Mouse (Mus musculus) kidney, postnatal 10 days (tissue): ENCODE data around the gene Mrpl4.

Experiments
- DNase-seq: peaks from one replicate; pipeline ENCODE4 v3.0.0; 2021; ENCODE audit warnings: mixed read lengths

The Mrpl4 gene

DNA sequence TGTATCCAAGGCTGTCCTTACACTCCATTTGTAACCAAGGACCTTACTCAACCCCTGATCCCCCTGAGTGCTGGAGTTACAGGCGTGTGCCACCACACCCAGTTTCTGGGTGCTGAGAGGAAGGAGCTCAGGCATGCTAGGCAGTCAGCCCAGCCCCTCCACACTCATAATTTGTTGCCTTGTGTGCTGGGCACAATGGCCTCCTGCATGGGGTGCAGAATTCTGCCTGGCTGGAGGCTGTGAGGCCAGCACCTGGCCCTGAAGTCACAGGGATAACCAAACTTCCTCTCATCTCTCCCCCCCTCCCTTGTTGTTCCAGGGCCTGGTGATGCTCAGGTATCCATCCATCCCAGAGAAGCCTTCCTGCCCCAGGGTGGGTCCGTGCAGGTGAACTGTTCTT, 16.1 kb downstream of the Mrpl4 start:
- DNase-seq = no peak

DNA sequence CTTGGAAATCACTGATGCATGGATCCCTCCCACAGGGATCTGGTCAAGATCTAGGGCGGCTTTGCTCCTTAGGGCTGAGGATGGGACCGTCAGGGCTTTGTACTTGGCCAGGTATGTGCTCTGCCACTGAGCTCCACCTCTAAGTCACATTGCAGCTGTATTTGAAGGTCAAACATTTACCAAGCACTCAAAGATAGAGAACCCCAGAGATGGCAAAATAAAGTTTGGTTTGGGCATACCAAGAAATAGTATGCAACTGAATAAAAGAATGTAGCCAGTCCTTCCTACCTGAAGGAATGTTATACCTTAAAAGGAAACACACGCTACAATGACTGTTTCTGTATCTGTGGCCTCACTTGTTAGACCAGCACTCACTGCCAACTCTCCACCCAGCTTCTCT, 18.8 kb downstream of the Mrpl4 start:
- no peak for DNase-seq

DNA sequence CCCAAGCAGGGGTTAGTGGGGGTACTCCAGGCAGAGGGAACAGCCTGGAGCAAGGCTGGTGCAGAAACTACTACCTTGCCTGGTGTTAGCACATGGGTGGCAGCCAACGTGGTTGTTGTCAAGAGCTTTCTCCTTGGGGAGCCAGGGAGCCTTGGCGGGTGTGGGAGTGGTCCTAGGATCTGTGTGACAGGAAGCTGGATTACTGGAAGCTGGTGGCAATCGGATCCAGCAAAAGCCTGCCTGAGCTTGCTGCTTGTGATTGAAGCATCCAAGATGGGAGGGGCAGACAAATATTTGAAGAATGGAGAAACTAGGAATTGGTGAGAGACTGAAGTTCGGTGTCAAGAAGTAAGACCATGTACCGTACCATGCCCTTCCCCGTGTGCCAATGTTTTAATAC, 19.8 kb downstream of the Mrpl4 start:
- DNase-seq = no peak

DNA sequence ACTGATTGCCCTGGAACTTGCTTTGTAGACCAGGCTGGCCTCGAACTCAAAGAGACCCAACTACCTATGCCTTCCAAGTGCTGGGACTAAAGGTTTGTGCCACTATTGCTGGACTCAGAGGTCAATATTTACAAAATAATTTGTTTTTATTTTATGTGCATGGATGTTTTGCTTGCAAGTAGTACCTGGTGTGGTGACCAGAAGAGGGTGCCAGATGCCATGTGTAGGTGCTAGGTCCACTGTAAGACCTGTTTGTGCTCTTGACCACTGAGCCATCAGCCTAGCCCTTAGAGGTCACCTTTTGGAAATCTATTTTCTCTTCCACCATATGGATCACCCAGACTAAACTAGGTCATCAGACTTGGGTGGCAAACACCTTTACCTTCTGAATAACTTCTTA, 20.2 kb downstream of the Mrpl4 start:
- DNase-seq = no peak

DNA sequence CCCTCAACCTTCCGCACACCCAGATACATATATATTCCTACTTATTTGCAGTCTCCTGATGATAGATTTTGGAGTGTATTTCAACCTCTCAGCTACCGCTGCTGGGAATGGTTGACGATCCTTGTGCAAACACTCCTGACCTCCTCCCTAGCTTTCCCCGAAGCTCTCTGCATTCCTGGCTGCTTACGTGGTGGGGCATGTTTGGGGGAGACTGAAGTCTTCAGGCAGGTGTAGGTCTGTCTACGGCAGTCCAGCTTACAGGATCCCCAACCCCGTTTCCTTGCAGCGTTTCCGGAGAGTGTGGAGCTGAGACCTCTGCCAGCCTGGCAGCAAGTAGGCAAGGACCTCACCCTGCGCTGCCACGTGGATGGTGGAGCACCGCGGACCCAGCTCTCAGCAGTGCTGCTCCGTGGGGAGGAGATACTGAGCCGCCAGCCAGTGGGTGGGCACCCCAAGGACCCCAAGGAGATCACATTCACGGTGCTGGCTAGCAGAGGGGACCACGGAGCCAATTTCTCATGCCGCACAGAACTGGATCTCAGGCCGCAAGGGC, 22.8 kb downstream of the Mrpl4 start:
- no peak for DNase-seq

DNA sequence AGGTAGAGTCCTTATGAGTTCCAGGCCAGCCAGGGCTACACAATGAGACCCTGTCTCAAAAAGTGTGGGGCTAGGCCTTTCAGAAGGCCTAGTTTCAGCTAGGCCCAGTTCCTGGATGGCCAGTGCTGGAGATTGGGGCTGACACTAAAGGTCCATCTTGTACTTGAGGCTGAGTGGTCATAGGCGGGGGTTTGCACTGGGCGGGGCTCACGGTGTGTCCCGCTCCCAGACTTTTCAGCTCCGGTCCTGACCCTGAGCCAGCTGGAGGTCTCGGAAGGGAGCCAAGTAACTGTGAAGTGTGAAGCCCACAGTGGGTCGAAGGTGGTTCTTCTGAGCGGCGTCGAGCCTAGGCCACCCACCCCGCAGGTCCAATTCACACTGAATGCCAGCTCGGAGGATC, 24.3 kb downstream of the Mrpl4 start:
- no peak for DNase-seq

DNA sequence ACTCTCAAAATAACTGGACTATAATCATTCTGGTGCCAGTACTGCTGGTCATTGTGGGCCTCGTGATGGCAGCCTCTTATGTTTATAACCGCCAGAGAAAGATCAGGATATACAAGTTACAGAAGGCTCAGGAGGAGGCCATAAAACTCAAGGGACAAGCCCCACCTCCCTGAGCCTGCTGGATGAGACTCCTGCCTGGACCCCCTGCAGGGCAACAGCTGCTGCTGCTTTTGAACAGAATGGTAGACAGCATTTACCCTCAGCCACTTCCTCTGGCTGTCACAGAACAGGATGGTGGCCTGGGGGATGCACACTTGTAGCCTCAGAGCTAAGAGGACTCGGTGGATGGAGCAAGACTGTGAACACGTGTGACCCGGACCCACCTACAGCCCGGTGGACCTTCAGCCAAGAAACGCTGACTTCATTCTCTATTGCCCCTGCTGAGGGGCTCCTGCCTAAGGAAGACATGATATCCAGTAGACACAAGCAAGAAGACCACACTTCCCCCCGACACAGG, 25.3 kb downstream of the Mrpl4 start:
- DNase-seq = no peak

DNA sequence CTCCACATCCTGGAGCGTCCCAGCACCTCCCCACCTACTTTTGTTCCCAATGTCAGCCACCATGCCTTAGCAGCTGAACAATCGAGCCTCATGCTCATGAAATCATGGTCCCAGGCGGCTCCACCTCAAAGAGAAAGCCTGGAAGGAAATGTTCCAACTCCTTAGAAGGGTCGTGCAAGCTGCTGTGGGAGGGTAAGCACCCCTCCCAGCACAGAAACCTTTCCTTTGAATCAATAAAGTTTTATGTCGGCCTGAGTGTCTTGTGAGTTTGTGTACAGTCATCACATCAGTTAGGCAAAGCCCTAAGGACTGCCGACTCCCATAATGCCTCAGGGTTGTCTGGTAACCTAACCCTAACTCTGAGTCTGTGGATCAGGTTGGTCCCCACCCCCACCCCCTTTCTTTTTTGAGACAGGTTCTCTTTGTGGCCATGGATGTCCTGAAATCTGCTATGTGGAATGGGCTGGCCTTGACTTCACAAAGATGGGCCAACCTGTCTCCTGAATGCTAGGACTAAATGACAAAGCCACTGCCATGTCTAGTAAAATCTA, 26.1 kb downstream of the Mrpl4 start:
- DNase-seq = no peak

DNA sequence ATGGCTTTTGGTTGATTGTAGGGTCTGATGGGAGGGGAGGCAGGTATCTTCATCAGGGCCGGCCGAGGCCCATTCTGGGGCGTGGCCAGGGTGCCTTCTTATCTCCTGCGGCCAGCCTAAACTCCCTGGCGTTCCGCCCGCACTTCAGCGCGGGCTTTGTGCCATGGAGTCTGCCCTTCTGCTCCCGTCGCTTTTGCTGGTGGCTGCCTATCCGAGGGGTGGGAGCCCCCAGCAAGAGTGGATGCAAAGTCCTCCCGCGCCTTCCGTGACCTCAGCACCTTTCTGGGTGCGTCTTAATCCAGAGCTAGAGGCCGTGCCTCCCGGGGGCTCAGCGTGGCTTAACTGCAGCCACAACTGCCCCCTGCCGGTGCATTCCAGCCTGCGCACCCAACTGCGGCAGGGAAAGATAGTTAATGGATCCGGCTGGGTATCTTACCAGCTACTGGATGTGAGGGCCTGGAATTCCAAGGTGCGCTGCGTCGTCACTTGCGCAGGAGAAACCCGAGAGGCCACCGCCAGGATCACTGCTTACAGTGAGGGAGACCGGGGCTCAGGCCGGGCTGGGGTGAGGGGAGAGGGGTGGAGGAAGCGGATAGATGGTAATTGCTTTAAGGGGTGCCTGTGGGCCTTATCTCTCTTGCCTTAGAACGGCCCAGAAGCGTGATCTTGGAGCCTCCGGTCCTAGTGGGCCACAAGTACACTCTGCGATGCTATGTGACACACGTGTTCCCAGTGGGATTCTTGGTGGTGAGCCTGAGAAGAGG, 26.9 kb downstream of the Mrpl4 start, which contains the start of gene Icam4:
TSS of gene Icam4 (plus strand) at position 83 of the 764 bp plus-strand sequence.
- peak; percentile 91 for DNase-seq

DNA sequence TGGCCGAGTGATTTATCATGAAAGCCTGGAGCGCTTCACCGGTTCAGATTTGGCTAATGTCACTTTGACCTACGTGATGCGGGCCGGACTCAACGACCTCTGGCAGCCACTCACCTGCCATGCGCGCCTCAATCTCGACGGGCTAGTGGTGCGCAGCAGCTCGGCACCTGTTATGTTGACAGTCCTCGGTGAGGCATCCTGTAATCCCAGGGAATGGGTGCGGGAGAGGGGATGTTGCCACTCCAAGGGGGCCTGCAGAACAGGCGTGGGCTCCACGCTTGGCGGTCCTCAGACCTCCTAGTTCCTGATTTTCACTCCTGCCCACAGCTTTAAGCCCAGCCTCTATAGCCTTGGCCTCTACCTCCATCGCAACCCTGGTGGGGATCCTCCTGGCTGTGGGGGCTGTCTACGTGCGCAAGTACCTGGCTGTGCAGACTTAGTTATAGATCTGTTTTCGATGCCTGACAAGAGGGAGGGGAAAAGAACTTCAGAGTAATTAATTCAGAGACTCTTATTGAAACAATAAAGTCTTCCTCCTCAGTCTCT, 27.6 kb downstream of the Mrpl4 start:
- DNase-seq = no peak

DNA sequence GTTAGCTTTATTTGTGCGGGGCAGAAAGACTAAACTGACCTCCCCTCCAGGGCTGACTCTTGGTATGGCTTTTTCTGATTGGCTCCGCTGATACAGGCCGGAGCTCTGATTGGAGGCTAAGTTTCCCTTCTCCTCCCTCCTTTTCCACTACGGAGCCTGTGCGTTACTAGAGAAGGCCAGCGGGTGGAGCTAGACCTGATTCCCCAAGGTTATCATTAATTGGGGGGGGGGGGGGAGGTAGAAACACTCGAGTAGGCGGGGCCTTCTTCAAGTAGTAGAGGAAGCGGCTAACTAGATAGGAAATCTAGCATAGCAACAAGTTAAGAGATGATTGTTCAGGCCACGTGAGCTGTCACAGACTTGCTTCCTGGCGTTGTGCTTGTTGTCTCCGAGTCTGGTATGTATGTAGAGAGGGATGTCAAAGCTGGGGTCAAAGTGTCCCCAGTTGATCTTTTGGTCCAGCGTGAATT, 28.3 kb downstream of the Mrpl4 start:
- peak; percentile 95 for DNase-seq

DNA sequence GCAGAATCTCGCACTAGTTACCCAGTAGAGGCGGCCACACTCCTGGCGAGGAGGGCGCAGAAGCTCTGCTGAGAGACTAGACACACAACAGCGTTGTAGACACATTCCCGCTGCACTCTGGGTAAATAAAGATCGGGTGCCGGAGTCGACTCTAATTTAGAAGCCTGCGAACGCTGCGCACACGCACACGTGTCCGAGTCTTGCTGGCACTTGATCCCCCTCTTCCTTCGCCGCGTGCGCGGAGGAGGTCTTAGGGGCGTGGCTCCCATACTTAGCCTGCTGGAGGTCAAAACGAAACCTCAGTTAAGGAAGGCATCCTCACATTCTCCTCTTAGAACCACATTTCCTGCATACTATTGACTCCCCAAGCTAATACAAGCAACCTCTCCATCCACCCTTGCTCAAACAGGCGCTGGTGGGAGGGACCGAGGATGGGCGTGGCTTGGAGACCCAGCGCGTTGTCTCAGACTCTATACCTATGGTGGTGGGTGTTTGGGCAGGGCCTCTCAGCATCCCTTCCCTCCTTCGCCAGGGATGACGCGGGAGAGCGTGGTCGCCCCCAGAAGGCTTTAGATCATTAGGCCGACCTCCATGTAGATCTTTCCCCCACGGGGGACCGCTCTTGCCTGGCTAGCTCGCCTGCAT, 28.8 kb downstream of the Mrpl4 start:
- peak; percentile 73 for DNase-seq

DNA sequence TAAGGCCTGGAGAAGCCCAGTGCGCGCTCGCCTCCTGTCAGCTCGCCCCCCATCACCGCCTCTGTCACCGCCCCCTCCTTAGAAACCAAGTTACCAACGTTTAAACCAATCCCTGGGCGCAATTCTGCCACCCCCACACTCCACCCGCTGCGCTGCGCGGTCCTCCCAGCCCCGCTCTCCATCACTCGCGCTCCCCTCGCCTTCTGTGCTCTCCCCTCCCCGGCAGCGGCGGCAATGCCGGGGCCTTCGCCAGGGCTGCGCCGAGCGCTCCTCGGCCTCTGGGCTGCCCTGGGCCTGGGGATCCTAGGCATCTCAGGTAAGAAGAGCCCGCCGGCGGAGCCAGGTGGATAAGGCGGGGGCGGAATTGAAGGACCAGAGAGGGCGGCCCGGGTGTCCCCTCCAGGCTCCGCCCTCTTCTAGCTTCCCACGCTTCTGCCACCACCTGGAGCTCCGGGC, 29.4 kb downstream of the Mrpl4 start, which contains the start of gene Icam5:
TSS of gene Icam5 (plus strand) at position 178 of the 456 bp plus-strand sequence.
- DNase-seq = no peak

DNA sequence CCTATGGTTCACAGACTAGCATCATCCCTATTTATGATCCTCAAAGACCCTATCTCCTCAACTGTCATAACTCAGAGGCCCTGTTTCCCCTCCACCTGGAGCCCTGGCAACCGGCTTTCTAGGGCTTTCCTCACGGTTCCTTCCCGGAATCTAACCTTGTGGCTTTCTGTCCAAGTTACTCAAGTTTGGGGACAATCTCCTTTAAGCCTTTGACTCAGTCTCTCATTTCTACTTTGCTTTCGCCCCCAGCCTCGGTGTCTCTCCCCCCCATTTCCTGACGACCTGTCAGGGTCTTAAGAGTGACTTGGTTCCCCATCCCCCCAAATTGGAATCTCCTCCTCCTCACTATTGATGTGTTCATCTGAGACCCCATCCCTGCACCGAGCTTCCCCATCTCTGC, 30.0 kb downstream of the Mrpl4 start:
- DNase-seq = no peak

DNA sequence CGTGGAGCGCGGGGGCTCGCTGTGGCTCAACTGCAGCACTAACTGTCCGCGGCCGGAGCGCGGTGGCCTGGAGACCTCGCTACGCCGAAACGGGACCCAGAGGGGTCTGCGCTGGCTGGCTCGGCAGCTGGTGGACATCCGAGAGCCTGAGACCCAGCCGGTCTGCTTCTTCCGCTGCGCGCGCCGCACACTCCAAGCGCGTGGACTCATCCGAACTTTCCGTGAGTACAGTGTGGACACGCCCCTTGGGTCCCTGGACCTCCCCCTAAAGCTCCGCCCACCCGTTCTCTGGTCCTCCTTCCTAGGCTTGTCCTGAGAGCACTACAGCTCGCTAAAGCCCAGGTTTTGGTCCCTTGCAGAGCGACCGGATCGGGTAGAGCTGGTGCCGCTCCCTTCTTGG, 30.6 kb downstream of the Mrpl4 start:
- DNase-seq = peak; percentile 93

DNA sequence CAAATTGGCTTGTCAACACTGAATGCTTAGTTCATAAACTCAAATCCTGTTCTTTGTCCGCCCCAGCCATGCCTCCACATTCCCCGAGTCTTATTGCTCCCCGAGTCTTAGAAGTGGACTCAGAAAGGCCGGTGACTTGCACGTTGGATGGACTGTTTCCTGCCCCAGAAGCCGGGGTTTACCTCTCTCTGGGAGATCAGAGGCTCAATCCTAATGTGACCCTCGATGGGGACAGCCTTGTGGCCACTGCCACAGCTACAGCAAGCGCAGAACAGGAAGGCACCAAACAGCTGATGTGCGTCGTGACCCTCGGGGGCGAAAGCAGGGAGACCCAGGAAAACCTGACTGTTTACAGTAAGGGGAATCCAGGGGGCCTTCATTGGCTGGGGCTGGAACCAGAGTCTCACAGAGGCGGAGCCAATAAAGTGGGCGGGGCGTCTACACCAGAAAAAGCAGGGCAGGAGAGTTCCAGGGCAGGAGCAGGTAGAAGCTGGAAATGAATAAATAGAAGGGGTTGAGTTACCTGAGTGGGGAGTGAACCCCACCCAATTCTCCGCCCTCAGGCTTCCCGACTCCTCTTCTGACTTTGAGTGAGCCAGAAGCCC, 32.0 kb downstream of the Mrpl4 start:
- peak; percentile 58 for DNase-seq

DNA sequence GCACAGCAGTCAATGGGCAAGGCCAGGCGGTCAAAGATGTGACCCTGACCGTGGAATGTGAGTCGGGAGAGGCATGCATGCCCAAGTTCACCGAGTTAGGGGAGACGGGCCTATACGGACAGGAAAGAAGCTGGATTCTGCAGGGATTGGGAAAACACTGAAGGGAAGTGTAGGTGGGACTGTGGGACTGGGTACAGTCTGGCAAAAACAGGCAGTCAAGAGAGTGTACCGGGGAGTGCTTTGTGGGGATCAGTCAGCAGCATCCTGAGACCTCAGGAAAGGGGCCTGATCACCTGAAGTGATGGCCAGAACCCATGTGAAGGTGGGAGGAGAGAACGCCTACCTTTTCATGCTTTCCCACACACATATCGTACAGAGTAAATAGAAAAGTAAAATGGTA, 33.0 kb downstream of the Mrpl4 start:
- no peak for DNase-seq

DNA sequence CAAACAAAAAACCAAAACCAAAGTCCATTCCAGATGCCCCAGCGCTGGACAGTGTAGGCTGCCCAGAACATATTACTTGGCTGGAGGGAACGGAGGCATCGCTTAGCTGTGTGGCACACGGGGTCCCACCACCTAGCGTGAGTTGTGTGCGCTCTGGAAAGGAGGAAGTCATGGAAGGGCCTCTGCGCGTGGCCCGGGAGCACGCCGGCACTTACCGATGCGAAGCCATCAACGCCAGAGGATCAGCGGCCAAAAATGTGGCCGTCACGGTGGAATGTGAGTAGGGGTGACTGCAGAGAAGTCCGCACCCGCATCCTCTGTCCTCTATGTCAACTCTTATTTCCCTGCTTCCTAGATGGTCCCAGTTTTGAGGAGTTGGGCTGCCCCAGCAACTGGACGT, 33.6 kb downstream of the Mrpl4 start:
- no peak for DNase-seq

DNA sequence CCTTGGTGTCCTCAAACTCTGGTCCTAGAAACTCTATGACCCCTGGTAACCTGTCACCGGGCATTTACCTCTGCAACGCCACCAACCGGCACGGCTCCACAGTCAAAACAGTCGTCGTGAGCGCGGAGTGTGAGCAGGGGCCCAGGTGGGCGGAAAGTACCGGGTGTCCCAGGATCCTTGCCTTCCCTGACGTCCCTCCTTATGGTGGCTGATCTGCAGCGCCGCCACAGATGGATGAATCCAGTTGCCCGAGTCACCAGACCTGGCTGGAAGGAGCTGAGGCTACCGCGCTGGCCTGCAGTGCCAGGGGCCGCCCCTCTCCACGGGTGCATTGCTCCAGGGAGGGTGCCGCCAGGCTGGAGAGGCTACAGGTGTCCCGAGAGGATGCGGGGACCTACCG, 34.1 kb downstream of the Mrpl4 start:
- no peak for DNase-seq

DNA sequence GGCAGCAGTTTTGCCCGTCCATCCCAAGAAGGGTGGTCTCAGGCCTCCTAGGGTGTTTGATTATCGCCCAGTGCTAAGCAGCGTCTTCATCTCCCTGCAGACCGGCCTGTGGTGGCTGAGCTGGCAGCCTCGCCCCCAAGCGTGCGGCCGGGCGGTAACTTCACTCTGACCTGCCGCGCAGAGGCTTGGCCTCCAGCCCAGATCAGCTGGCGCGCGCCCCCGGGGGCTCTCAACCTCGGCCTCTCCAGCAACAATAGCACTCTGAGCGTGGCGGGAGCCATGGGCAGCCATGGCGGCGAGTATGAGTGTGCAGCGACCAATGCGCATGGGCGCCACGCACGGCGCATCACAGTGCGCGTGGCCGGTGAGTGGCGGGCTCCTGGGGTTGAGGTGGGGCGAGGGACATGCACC, 34.9 kb downstream of the Mrpl4 start:
- peak; percentile 74 for DNase-seq

DNA sequence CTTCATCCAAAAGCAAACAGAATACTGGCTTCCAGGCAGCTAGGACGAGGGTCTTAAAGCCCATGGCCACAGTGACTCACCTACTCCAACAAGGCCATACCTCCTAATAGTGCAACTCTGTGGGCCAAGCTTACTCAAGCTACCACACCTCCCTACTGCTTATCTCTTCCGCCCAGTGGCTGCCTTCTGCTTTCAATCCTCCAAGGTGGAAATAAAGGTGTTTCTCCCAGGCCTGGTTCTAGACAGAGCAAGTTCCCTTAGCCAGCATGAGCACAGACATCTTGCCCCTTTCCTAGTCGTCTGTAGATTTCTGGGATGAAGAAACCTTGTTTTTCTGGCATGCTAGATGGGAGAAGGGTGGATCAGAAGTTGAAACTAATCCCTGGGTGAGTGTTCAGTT, 37.2 kb downstream of the Mrpl4 start:
- DNase-seq = no peak

DNA sequence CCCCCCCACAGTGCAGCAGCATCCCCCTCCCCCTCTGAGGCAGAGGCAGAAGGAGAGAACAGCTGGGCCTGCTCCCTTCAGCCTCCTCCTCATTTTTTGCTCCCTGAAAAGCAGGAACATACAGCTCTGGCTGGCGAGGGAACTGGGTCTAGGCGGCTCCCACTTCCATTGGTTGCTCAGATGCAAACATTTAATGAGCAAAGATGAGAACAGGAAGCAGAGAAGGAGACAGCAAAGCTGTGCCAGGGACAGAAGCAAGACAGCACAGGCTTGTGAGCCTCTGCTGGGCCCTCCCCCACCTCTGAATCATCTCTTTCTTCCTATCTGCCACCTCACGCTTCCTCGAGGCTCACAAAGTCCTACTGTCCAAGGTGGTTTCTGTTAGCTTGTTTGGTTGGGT, 38.8 kb downstream of the Mrpl4 start:
- DNase-seq = no peak

DNA sequence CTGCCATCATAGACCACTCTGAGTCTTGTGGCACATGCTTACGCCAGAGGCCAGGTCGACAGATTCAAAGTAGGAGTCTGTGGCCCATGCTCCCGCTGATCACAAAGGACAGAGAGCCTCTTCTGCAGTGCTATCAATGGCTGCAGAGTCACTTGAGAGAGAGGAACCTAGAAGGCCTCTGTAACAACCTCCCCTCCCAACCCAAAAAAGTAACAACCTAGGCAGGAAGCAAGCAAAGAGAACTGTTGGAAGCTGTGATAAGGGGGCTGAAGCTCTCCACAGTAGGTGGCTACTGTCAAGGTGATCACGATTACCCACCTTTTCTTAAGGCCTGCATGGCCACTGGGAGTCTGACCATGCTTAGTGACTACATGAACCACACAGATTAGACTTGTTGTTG, 41.0 kb downstream of the Mrpl4 start:
- no peak for DNase-seq
